Mouse (Mus musculus): ENCODE data around the gene Smim13.

GRCm38 (mm10) chr13:41302716-41303115 is 53.1 kb downstream of the Smim13 start:
- TF ChIP-seq CTCF (IDR thresholded peaks at IDR 0.05; ENCODE audit: low read depth, low read length): peak; percentile 60
- no peak for TF ChIP-seq POLR2A (IDR thresholded peaks at IDR 0.05; ENCODE audit: extremely low read depth, insufficient read depth, low read length)

Data from liver, adult 2 months (tissue).